Mouse (Mus musculus): ENCODE measurements around the gene Cnnm3. TPM values are rescaled to one million over a fixed set of nuclear protein-coding genes. Genes with fewer than 3 reads are reported as not detected.
A peak's percentile ranks its signal among the peaks of the same experiment; 100 is the strongest.

Gene Cnnm3
- polyA plus RNA-seq, 1 experiment: 46.2 TPM

- peaks cover 47% of the 10 kb centered on the region for H3K4me1 ChIP-seq (ENCODE audit: control insufficient read depth, insufficient read depth, low read length)
- DNase-seq: no peak
- H3K27ac ChIP-seq (ENCODE audit: insufficient read depth, low read length): no peak within 1 kb of the TSS
- no peak within 1 kb of the TSS for H3K4me3 ChIP-seq (replicated peaks; ENCODE audit: insufficient read depth, low read depth, low read length)
- no peaks in the 10 kb centered on the region for H3K27me3 ChIP-seq (ENCODE audit: control insufficient read depth, insufficient read depth, low read length)
- WGBS: 31% methylated on average over 9 of the region's 9 CpGs
- TF ChIP-seq POLR2A (IDR thresholded peaks at IDR 0.05; ENCODE audit: borderline replicate concordance, insufficient read depth, low read length) (no peak), CTCF (IDR thresholded peaks at IDR 0.05; ENCODE audit: borderline replicate concordance, insufficient read depth, low read depth, low read length) (no peak)
These were observed 27.5 kb downstream of the Cnnm3 start, which contains the start of gene Gm42417 for GRCm38 (mm10) chr1:36539186-36539585. Gene Gm42417 (minus strand): TSS chr1:36539429.

DNA sequence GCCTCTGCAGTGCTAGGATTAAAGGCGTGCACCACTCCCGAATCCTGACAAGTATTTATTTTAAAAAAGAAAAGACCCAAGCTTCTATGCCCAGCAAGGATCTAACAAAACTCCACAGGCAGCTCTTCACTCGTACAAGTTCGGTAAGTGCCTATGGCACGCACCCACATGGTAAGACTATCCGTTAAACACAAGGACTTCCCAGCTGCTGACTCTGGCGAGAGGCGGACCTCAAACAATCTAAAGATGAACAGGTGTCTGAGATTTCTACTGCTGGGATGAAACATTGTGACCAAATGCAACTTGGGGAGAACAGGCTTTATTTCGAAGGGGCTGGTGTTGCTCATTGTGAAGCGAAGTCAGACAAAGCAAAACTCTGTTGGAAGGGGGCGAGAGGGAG is 28.5 kb downstream of the Cnnm3 start:
- Histone ChIP-seq H3K27ac (ENCODE audit: insufficient read depth, low read length) (no peak overlapping the region), H3K27me3 (ENCODE audit: control insufficient read depth, insufficient read depth, low read length) (no peaks in the 10 kb centered on the region), H3K4me3 (replicated peaks; ENCODE audit: insufficient read depth, low read depth, low read length) (no peak overlapping the region), H3K4me1 (ENCODE audit: control insufficient read depth, insufficient read depth, low read length) (peaks cover 39% of the 10 kb centered on the region)
- no peak for DNase-seq
- WGBS: 94% methylated on average over 11 of the region's 11 CpGs
- TF ChIP-seq CTCF (IDR thresholded peaks at IDR 0.05; ENCODE audit: borderline replicate concordance, insufficient read depth, low read depth, low read length) (no peak), POLR2A (IDR thresholded peaks at IDR 0.05; ENCODE audit: borderline replicate concordance, insufficient read depth, low read length) (no peak)

DNA sequence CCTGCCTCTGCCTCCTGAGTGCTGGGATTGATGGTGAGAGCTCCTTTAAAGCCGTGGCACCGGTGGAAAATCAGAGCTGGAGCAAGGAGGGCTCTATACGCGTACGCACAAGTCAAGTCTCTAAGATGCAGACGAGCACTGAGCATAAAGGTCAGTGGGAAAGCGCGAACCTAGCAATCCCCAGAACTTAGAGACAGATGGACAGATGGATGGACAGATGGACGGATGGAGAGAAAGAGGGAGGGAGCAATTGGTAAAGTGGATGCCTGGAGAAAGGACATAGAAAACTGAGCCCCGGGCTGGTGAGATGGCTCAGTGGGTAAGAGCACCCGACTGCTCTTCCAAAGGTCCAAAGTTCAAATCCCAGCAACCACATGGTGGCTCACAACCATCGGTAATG is 29.1 kb downstream of the Cnnm3 start:
- DNase-seq: no peak
- TF ChIP-seq CTCF (IDR thresholded peaks at IDR 0.05; ENCODE audit: borderline replicate concordance, insufficient read depth, low read depth, low read length) (no peak), POLR2A (IDR thresholded peaks at IDR 0.05; ENCODE audit: borderline replicate concordance, insufficient read depth, low read length) (no peak)
- 39% methylated on average over 12 of the region's 12 CpGs for WGBS
- Histone ChIP-seq H3K4me1 (ENCODE audit: control insufficient read depth, insufficient read depth, low read length) (peaks cover 32% of the 10 kb centered on the region), H3K27me3 (ENCODE audit: control insufficient read depth, insufficient read depth, low read length) (no peaks in the 10 kb centered on the region), H3K4me3 (replicated peaks; ENCODE audit: insufficient read depth, low read depth, low read length) (no peak overlapping the region), H3K27ac (ENCODE audit: insufficient read depth, low read length) (peak overlapping the region; percentile 23; the same call in 1 of the 2 replicates)

DNA sequence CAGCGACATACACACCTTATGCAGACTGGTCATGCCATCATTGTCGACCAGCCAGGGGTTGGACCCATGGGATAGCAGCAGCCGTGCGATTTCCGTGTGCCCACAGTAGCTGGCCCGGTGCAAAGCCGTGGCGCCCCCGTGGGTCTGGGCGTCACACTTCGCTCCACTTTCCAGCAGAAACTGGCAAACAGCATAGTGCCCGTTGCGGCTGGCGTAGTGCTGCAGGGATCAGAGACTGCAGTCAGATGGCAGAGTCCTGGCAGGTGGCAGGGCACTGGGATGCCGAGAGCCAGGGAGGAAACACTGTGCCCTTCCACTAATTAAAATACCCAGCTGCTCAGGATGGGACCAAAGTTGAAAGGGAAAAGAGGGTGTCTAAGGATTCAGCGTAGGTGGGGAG is 30.2 kb downstream of the Cnnm3 start:
- no peaks in the 10 kb centered on the region for H3K27me3 ChIP-seq (ENCODE audit: control insufficient read depth, insufficient read depth, low read length)
- DNase-seq: peak; percentile 71 to 78
- H3K27ac ChIP-seq (ENCODE audit: insufficient read depth, low read length): 0 out of 2 replicates have a peak overlapping the region, but pooled peaks have one; percentile 6
- no peak for TF ChIP-seq CTCF (IDR thresholded peaks at IDR 0.05; ENCODE audit: borderline replicate concordance, insufficient read depth, low read depth, low read length)
- TF ChIP-seq POLR2A (IDR thresholded peaks at IDR 0.05; ENCODE audit: borderline replicate concordance, insufficient read depth, low read length): no peak
- WGBS: 17% methylated on average over 16 of the region's 16 CpGs
- H3K4me3 ChIP-seq (replicated peaks; ENCODE audit: insufficient read depth, low read depth, low read length): no peak overlapping the region
- H3K4me1 ChIP-seq (ENCODE audit: control insufficient read depth, insufficient read depth, low read length): peaks cover 23% of the 10 kb centered on the region

DNA sequence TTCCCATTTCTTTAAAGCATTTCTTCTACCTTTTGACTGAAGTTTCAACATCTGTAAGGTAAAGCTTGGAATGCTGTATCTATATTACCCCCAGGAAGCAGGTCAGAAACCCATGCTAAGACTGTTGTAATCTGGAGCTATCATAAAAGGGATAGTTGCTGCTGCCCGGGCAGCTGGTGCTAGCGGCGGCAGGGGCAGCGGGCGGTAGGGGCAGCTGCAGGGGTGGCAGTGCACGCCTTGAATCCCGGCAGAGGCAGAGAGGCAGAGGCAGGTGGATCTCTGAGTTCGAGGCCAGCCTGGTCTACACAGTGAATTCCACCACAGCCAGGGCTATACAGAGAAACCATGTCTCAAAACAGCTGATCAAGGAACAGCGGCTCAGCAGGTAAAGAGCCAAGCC is 31.3 kb downstream of the Cnnm3 start:
- TF ChIP-seq POLR2A (IDR thresholded peaks at IDR 0.05; ENCODE audit: borderline replicate concordance, insufficient read depth, low read length) (no peak), CTCF (IDR thresholded peaks at IDR 0.05; ENCODE audit: borderline replicate concordance, insufficient read depth, low read depth, low read length) (no peak)
- 90% methylated on average over 9 of the region's 9 CpGs for WGBS
- Histone ChIP-seq H3K4me1 (ENCODE audit: control insufficient read depth, insufficient read depth, low read length) (peaks cover 24% of the 10 kb centered on the region), H3K27ac (ENCODE audit: insufficient read depth, low read length) (no peak overlapping the region), H3K4me3 (replicated peaks; ENCODE audit: insufficient read depth, low read depth, low read length) (no peak overlapping the region), H3K27me3 (ENCODE audit: control insufficient read depth, insufficient read depth, low read length) (no peaks in the 10 kb centered on the region)
- no peak for DNase-seq

DNA sequence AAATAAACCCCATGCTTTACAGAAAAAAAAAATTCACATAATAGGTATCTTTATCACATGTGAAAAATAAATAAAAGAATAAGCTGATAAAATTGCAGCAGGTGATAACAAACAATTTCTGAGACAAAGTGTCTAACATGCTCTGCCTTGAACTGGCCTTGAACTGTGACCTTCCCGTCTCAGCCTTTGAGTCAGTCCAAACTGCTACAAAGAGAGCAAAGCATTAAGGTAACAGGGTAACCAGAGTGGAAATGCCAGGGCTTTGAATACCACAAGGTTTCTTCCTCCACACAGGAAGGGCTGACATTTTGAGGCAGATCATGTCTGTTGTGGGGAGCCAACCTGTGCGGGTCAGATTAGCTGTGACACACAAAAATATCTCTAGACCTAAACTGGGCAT is 33.7 kb downstream of the Cnnm3 start:
- Histone ChIP-seq H3K27ac (ENCODE audit: insufficient read depth, low read length) (no peak overlapping the region), H3K4me1 (ENCODE audit: control insufficient read depth, insufficient read depth, low read length) (peaks cover 28% of the 10 kb centered on the region), H3K4me3 (replicated peaks; ENCODE audit: insufficient read depth, low read depth, low read length) (no peak overlapping the region), H3K27me3 (ENCODE audit: control insufficient read depth, insufficient read depth, low read length) (no peaks in the 10 kb centered on the region)
- no peak for DNase-seq
- TF ChIP-seq CTCF (IDR thresholded peaks at IDR 0.05; ENCODE audit: borderline replicate concordance, insufficient read depth, low read depth, low read length) (no peak), POLR2A (IDR thresholded peaks at IDR 0.05; ENCODE audit: borderline replicate concordance, insufficient read depth, low read length) (no peak)
- 67% methylated on average over 2 of the region's 2 CpGs for WGBS

DNA sequence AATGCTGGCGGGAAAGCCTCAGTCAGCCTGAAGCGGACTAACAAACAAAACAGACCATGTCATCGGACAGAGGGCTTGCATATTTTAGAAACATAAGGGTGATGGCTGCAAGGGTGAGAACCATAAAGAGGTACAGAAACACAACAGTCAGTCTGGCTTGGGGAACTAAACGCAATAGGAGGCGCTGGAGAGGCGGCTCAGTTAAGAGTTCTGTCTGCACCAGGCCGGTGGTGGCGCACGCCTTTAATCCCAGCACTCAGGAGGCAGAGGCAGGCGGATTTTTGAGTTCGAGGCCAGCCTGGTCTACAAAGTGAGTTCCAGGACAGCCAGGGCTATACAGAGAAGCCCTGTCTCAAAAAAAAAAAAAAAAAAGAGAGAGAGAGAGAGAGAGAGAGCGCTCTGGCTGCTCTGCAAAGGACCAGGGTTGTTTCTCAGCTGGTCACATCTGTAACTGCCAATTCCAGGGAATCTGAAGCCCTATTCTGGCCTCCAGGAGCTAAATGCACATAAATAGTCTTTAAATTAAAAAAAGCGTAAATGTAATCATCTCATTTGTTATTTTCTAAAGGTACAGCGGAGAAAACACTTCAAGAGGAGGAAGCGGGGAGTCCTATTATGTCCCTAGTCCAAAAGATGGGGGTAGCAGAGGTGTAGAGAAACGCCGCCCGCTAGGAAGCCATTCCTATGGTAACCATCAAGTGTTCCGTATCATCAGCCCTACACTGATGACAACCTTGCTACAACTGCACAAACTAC is 34.4 kb downstream of the Cnnm3 start:
- H3K4me3 ChIP-seq (replicated peaks; ENCODE audit: insufficient read depth, low read depth, low read length): peak overlapping the region; percentile 68
- peak in 1 of 2 experiments; percentile 45 for DNase-seq
- TF ChIP-seq POLR2A (IDR thresholded peaks at IDR 0.05; ENCODE audit: borderline replicate concordance, insufficient read depth, low read length) (no peak), CTCF (IDR thresholded peaks at IDR 0.05; ENCODE audit: borderline replicate concordance, insufficient read depth, low read depth, low read length) (no peak)
- H3K27ac ChIP-seq (ENCODE audit: insufficient read depth, low read length): 0 out of 2 replicates have a peak overlapping the region, but pooled peaks have one; percentile 79
- WGBS: 73% methylated on average over 19 of the region's 19 CpGs
- peaks cover 34% of the 10 kb centered on the region for H3K4me1 ChIP-seq (ENCODE audit: control insufficient read depth, insufficient read depth, low read length)
- no peaks in the 10 kb centered on the region for H3K27me3 ChIP-seq (ENCODE audit: control insufficient read depth, insufficient read depth, low read length)

DNA sequence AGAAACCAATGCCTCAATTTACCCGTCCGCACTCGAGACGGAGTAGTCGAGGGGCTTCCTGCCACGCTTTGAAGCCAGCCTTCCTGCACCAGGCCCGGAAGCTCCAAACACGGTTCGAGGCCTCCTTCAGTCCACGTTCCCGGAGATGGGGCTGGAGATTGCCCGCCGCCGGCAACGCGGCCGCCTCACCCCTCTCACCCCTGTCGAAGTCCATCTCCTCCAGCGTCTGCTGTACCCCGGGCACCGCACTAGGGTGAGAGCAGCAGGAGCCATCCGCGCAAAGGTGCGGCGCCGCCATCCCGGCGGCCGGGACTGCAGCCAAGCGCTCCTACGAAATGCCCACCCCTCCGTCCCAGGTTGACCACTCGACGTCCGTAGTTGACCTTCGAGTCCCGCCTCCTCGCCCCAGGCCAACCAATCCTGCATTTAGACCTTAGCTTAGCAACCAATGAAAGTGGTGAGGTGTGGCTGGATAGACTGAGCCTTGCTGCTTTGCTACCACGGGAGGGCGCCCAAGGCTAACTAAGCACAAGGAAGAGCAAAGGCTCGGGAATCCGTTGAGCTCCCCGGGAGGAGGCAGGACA is 35.3 kb downstream of the Cnnm3 start, which contains the start of gene Ankrd39:
Gene Ankrd39 (minus strand): TSS at position 558 of the 584 bp plus-strand sequence.
- DNase-seq: peak; percentile 99
- Histone ChIP-seq H3K4me1 (ENCODE audit: control insufficient read depth, insufficient read depth, low read length) (peaks cover 33% of the 10 kb centered on the region), H3K27me3 (ENCODE audit: control insufficient read depth, insufficient read depth, low read length) (no peaks in the 10 kb centered on the region), H3K4me3 (replicated peaks; ENCODE audit: insufficient read depth, low read depth, low read length) (peak within 1 kb of the TSS; percentile 68), H3K27ac (ENCODE audit: insufficient read depth, low read length) (peak within 1 kb of the TSS; percentile 79)
- under 1% methylated on average over 43 of the region's 43 CpGs for WGBS
- TF ChIP-seq CTCF (IDR thresholded peaks at IDR 0.05; ENCODE audit: borderline replicate concordance, insufficient read depth, low read depth, low read length) (peak; percentile 98), POLR2A (IDR thresholded peaks at IDR 0.05; ENCODE audit: borderline replicate concordance, insufficient read depth, low read length) (peak; percentile 88)
